Mouse (Mus musculus): ENCODE results near the gene Fto. TPM values are rescaled to one million over a fixed set of nuclear protein-coding genes. Genes with fewer than 3 reads are reported as not detected.
A peak's percentile ranks its signal among the peaks of the same experiment; 100 is the strongest.

The Fto gene
- polyA plus RNA-seq, 1 experiment from 2014 or later: 149 TPM

- H3K27me3 ChIP-seq (ENCODE audit: control insufficient read depth, insufficient read depth, low read length): no peaks in the 10 kb centered on the region
- H3K4me1 ChIP-seq (replicated peaks; ENCODE audit: control insufficient read depth, insufficient read depth, low read length): peaks cover 57% of the 10 kb centered on the region
- 43% methylated on average over 6 of the region's 6 CpGs for WGBS
- H3K36me3 ChIP-seq (replicated peaks; ENCODE audit: control insufficient read depth, insufficient read depth): no peaks in the 10 kb centered on the region
- no peak overlapping the region for H3K4me2 ChIP-seq (replicated peaks)
- peak overlapping the region; percentile 60 for H3K27ac ChIP-seq
- no peaks in the 10 kb centered on the region for H3K9me3 ChIP-seq (ENCODE audit: control insufficient read depth, low read length)
- H3K9ac ChIP-seq: no peak overlapping the region
- no peak overlapping the region for H3K4me3 ChIP-seq (replicated peaks; ENCODE audit: low read length)
- ATAC-seq (ENCODE audit: low FRiP score) (no peak), DNase-seq (ENCODE audit: low spot score) (peak; percentile 33)
Observed at GRCm38 (mm10) chr8:91711202-91711601, 397.9 kb downstream of the Fto start.

- peaks cover 58% of the 10 kb centered on the region for H3K4me1 ChIP-seq (replicated peaks; ENCODE audit: control insufficient read depth, insufficient read depth, low read length)
- no peak overlapping the region for H3K27ac ChIP-seq
- H3K4me2 ChIP-seq (replicated peaks): peak overlapping the region; percentile 54
- no peaks in the 10 kb centered on the region for H3K9me3 ChIP-seq (ENCODE audit: control insufficient read depth, low read length)
- no peak for DNase-seq (ENCODE audit: low spot score)
- 0 out of 2 replicates have a peak overlapping the region, but pooled peaks have one; percentile 10 for H3K9ac ChIP-seq
- no peaks in the 10 kb centered on the region for H3K36me3 ChIP-seq (replicated peaks; ENCODE audit: control insufficient read depth, insufficient read depth)
- H3K27me3 ChIP-seq (ENCODE audit: control insufficient read depth, insufficient read depth, low read length): no peaks in the 10 kb centered on the region
- no peak for ATAC-seq (ENCODE audit: low FRiP score)
- H3K4me3 ChIP-seq (replicated peaks; ENCODE audit: low read length): no peak overlapping the region
- 24% methylated on average over 6 of the region's 6 CpGs for WGBS
Observed at GRCm38 (mm10) chr8:91711981-91712598, 398.8 kb downstream of the Fto start.

GRCm38 (mm10) chr8:91712731-91713569, 399.6 kb downstream of the Fto start:
- Histone ChIP-seq H3K36me3 (replicated peaks; ENCODE audit: control insufficient read depth, insufficient read depth) (no peaks in the 10 kb centered on the region), H3K27ac (peak overlapping the region; percentile 3; the same call in 1 of the 2 replicates), H3K9ac (peak overlapping the region; percentile 48), H3K9me3 (ENCODE audit: control insufficient read depth, low read length) (no peaks in the 10 kb centered on the region), H3K4me3 (replicated peaks; ENCODE audit: low read length) (peak overlapping the region; percentile 19), H3K4me1 (replicated peaks; ENCODE audit: control insufficient read depth, insufficient read depth, low read length) (peaks cover 58% of the 10 kb centered on the region), H3K4me2 (replicated peaks) (peak overlapping the region; percentile 54), H3K27me3 (ENCODE audit: control insufficient read depth, insufficient read depth, low read length) (no peaks in the 10 kb centered on the region)
- 4% methylated on average over 31 of the region's 31 CpGs for WGBS
- ATAC-seq (ENCODE audit: low FRiP score) (no peak), DNase-seq (ENCODE audit: low spot score) (peak; percentile 52)

GRCm38 (mm10) chr8:91713677-91714312, 400.5 kb downstream of the Fto start:
- no peak overlapping the region for H3K27ac ChIP-seq
- H3K36me3 ChIP-seq (replicated peaks; ENCODE audit: control insufficient read depth, insufficient read depth): no peaks in the 10 kb centered on the region
- H3K9me3 ChIP-seq (ENCODE audit: control insufficient read depth, low read length): no peaks in the 10 kb centered on the region
- DNase-seq (ENCODE audit: low spot score) (no peak), ATAC-seq (ENCODE audit: low FRiP score) (no peak)
- no peaks in the 10 kb centered on the region for H3K27me3 ChIP-seq (ENCODE audit: control insufficient read depth, insufficient read depth, low read length)
- H3K4me1 ChIP-seq (replicated peaks; ENCODE audit: control insufficient read depth, insufficient read depth, low read length): peaks cover 55% of the 10 kb centered on the region
- peak overlapping the region; percentile 19 for H3K4me3 ChIP-seq (replicated peaks; ENCODE audit: low read length)
- peak overlapping the region; percentile 54 for H3K4me2 ChIP-seq (replicated peaks)
- 7% methylated on average over 12 of the region's 12 CpGs for WGBS
- H3K9ac ChIP-seq: peak overlapping the region; percentile 48

- Histone ChIP-seq H3K27me3 (ENCODE audit: control insufficient read depth, insufficient read depth, low read length) (no peaks in the 10 kb centered on the region), H3K27ac (no peak overlapping the region), H3K9ac (no peak overlapping the region), H3K4me3 (replicated peaks; ENCODE audit: low read length) (no peak overlapping the region), H3K4me2 (replicated peaks) (no peak overlapping the region), H3K4me1 (replicated peaks; ENCODE audit: control insufficient read depth, insufficient read depth, low read length) (peaks cover 46% of the 10 kb centered on the region), H3K9me3 (ENCODE audit: control insufficient read depth, low read length) (no peaks in the 10 kb centered on the region), H3K36me3 (replicated peaks; ENCODE audit: control insufficient read depth, insufficient read depth) (no peaks in the 10 kb centered on the region)
- WGBS: 83% methylated on average over 7 of the region's 7 CpGs
- DNase-seq (ENCODE audit: low spot score): no peak
- ATAC-seq (ENCODE audit: low FRiP score): no peak
Observed at GRCm38 (mm10) chr8:91714733-91715132, 401.4 kb downstream of the Fto start.

- Histone ChIP-seq H3K9ac (no peak overlapping the region), H3K4me3 (replicated peaks; ENCODE audit: low read length) (no peak overlapping the region), H3K4me1 (replicated peaks; ENCODE audit: control insufficient read depth, insufficient read depth, low read length) (peaks cover 38% of the 10 kb centered on the region), H3K36me3 (replicated peaks; ENCODE audit: control insufficient read depth, insufficient read depth) (no peaks in the 10 kb centered on the region), H3K9me3 (ENCODE audit: control insufficient read depth, low read length) (no peaks in the 10 kb centered on the region), H3K4me2 (replicated peaks) (no peak overlapping the region), H3K27ac (peak overlapping the region; percentile 6; the same call in 1 of the 2 replicates), H3K27me3 (ENCODE audit: control insufficient read depth, insufficient read depth, low read length) (no peaks in the 10 kb centered on the region)
- no peak for DNase-seq (ENCODE audit: low spot score)
- 40% methylated on average over 8 of the region's 8 CpGs for WGBS
- ATAC-seq (ENCODE audit: low FRiP score): no peak; the same call in 1 of the 2 replicates
Observed at GRCm38 (mm10) chr8:91715387-91716085, 402.2 kb downstream of the Fto start.

Other genes with a start within 250 kb of the Fto start
- gene Rbl2, start 243.5 kb upstream of the Fto start, polyA plus RNA-seq (2014; fragmentation: Nextera tagmentation; extraction: Ambion mirVana): 24.7 and 28.4 TPM in 2 replicates
- gene Aktip, start 113.5 kb upstream of the Fto start, polyA plus RNA-seq (2014; fragmentation: Nextera tagmentation; extraction: Ambion mirVana): 118 and 139 TPM in 2 replicates
- 12.9 and 14.2 TPM in 2 replicates for gene Rpgrip1l, start 263 bp upstream of the Fto start, polyA plus RNA-seq (2014; fragmentation: Nextera tagmentation; extraction: Ambion mirVana)

Data from hindbrain, embryonic 14.5 days (tissue).